Mouse (Mus musculus) left cerebral cortex, adult 18-20 months (tissue): ENCODE measurements around the gene AI837181. TPM values are rescaled to one million over a fixed set of nuclear protein-coding genes. Genes with fewer than 3 reads are reported as not detected.
A peak's percentile ranks its signal among the peaks of the same experiment; 100 is the strongest.

Experiments
- DNase-seq, 2 experiments: peaks; one replicate each; pipeline ENCODE4 v3.0.0; 2021 to 2022; ENCODE audit warnings: low spot score in 2 of 2, mixed read lengths in 1 of 2
- total RNA-seq, 2 experiments: library from RNA; stranded (reverse); gene quantifications; 2 replicates each; pipeline ENCODE4 v1.2.3; 2021

Gene AI837181
- total RNA-seq, 2 experiments from 2014 or later, result 73.6 to 75.6 TPM

DNA sequence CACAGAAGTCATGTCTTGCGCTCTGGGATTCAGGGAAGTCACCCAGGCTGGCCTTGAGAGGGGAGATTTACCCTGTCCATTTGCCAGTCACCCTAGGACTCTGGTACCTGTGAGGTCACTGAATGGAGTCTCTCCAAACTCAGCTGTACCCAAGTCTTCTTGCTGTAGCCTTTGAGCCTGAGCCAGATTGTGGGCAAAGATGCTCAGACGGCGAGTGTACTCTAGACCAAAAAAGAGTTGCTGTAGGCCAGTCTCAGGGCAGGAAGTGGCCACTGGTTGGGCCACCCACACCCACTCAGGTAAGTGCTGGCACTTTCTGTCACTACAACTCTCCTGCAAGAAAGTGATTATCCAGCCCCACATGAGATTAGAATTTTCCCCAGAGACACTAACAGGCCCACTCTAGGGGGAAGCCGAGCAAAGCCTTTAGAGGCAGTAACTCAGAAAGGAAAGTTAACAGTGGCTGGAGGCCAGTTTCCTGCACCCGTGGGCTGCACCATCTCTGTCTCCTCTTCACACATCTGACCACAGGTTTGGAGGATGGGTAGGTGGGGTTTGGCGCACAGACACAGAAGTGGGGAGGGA, 42.1 kb downstream of the AI837181 start:
- DNase-seq, result no peak

DNA sequence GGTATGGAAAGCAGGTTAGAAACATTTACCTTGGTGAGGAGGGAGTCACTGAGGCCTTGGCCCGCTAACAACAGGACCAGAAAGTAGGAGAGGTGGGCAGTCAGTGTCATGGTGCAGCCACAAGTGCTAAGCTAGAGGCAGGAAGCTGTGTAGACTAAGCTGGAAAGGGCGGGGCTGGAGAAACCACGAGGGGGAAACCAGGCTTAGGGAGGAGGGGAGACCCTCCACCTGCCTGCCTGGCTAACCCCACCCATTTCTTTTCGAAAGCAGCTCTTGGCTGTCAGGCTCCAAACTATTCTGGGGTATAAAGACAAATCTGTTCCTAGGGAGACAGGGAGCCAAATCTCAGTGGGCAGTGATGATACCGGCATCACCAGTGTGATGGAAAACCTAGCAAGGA, 43.4 kb downstream of the AI837181 start, which contains the start of gene Ctsw:
Ctsw (minus strand) TSS at position 134 of the 400 bp plus-strand sequence.
- no peak for DNase-seq

DNA sequence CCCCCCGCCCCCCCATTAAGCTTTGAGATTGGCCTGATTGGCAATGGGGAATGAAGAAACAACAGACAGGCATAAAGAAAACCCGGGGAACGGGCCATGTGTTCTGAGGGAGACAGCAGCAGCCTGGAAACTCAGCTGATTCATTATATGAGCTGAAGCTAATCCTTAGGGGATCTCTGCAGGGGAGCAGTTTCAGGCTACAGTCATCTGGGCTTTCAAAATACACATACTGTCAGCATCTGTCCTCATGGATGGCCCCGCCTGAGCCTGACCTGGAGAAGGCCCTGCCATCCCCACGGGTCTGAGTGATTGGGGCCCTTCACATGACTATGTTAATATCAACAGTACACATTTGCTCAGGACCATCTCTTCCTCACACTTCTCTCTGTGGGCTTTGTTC, 46.9 kb downstream of the AI837181 start:
- no peak for DNase-seq

DNA sequence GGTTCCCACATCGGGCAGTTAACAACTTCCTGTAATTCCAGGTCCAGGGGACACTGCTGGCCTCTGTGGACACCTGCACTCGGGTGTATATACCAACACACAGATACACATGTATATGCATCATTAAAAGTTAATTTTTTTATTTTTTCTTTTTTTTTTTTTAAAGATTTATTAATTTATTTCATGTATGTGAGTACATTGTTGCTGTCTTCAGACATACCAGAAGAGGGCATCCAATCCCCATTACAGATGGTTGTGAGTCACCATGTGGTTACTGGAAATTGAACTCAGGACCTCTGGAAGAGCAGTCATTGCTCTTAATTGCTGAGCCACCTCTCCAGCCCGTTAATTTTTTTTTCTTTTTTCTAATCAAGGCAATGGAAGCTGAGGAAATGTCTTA, 47.9 kb downstream of the AI837181 start:
- no peak for DNase-seq

DNA sequence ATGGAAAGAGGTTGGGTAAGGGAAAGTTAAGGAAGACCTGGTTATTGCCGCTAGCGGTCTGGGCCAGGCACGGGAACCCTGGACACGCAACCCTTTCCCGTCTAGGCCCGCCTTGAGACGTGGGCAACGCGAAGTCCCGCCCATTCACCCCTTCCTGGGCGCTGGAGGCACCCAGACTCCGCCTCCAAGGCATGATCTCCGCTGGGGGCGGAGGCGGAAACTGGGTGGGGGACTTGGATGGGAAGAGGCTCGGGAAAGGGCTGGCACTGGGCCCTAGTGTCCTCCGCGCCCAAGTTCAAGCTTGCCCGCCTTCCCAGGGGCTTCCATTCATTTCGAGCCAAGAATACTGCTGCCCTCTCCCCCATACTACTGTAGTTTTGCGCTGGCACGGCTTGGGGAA, 48.8 kb downstream of the AI837181 start, which contains the start of gene Efemp2:
Efemp2 (plus strand) TSS at position 235 of the 400 bp plus-strand sequence.
- peak; percentile 39 to 63 for DNase-seq

DNA sequence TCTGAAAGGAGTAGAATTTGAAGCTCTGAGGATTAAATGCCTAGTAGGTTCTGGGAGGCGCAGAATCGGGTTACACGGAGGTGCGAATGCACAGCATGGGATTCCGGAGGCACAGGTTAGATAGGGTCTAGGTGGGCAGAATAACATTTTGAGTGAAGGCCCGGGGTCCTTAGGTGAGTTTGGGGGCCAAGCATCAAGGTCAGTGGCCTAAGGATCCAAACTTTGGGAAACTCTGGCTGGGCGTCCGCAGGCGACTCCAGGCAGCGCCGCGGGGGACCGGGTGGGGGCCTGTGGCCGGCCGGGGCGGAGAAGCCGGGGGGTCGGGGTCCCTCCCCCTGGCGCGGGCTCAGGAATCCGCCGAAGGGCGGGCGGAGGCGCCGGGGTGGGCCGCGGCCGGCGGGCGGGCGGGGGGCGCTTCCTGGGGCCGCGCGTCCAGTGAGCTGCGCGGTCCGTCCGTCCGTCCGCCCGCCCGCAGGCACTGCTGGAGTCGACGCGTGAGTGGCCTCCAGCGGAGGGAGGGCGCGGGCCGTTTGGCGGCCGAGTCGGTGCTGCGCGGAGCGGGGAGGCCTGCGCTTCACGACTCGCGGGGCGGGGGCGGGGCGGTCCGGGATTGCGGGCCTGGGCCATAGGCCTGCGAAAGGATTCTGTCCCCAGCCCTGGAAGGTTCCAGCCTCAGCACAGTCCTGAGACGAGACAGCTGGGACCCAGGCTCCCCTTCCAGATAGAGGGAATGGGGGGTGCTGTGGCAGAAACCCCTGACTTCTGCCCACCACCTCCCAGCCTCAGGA, 49.5 kb downstream of the AI837181 start:
- no peak for DNase-seq

DNA sequence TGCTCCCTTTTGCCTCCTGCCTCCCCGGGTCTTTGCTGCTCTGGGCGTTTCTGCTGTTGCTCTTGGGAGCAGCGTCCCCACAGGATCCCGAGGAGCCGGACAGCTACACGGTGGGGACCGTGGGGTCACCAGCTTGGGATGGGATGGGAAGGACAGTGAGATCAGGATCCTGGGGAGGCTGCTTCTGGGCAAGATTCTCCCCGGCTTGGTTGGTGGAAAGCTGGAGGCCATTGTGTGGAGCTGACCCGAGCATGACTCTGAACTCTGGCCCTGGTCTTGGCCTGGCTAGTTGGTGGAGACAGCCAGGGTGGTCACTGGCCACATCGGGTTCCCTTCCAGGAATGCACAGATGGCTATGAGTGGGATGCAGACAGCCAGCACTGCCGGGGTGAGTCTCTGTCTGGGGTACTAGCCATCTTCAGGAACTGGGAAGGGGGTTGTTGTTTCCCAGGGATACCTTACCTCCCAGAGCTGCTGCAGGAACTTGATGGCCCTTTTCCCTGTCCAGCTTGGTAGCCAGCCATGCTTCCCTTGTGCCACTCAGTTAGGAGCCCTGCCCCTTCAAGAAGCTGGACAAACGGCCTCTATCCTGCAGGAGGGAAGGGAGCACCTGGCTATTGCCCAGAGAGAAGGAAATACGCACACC, 50.2 kb downstream of the AI837181 start:
- DNase-seq, result no peak

Other genes starting within 250 kb of the AI837181 start
- gene Pacs1, start 152.0 kb upstream of the AI837181 start, total RNA-seq, result 10 to 100 TPM; 57.3 to 61.0 TPM
- 100 to 1,000 TPM; 209 to 213 TPM for gene Sf3b2, start 129.7 kb upstream of the AI837181 start, total RNA-seq
- 10 to 100 TPM; 70.5 to 73.8 TPM for gene Gal3st3, start 126.8 kb upstream of the AI837181 start, total RNA-seq
- not detected for gene Catsper1, start 89.4 kb upstream of the AI837181 start, total RNA-seq
- gene Cst6, start 75.6 kb upstream of the AI837181 start, total RNA-seq, result 10 to 100 TPM; 25.4 to 26.9 TPM
- gene Eif1ad, start 58.4 kb upstream of the AI837181 start, total RNA-seq, result 10 to 100 TPM; 22.6 to 26.3 TPM
- 10 to 100 TPM; 83.5 to 84.2 TPM for gene Banf1, start 58.0 kb upstream of the AI837181 start, total RNA-seq
- 10 to 100 TPM; 78.4 to 88.6 TPM for gene Sart1, start 36.4 kb upstream of the AI837181 start, total RNA-seq
- gene Tsga10ip, start 22.6 kb upstream of the AI837181 start, total RNA-seq, result not detected
- 100 to 1,000 TPM; 263 to 283 TPM for gene Drap1, start 165 bp upstream of the AI837181 start, total RNA-seq
- gene Fosl1, start 22.4 kb downstream of the AI837181 start, total RNA-seq, result not detected
- gene Ccdc85b, start 32.8 kb downstream of the AI837181 start, total RNA-seq, result 10 to 100 TPM; 28.3 to 31.5 TPM
- gene Fibp, start 35.5 kb downstream of the AI837181 start, total RNA-seq, result 10 to 100 TPM; 91.2 to 98.9 TPM
- under 1 TPM; 0.33 to 0.61 TPM for gene Ctsw, start 43.4 kb downstream of the AI837181 start, total RNA-seq
- 10 to 100 TPM; 12.9 to 15.9 TPM for gene Efemp2, start 48.8 kb downstream of the AI837181 start, total RNA-seq
- gene Mus81, start 63.3 kb downstream of the AI837181 start, total RNA-seq, result 10 to 100 TPM; 28.0 to 33.9 TPM
- 1,000 to 10,000 TPM; 1,316 to 1,327 TPM for gene Cfl1, start 65.3 kb downstream of the AI837181 start, total RNA-seq
- 1 to 10 TPM; 5.3 to 6.7 TPM for gene 1700020D05Rik, start 78.6 kb downstream of the AI837181 start, total RNA-seq
- gene Snx32, start 85.4 kb downstream of the AI837181 start, total RNA-seq, result 10 to 100 TPM; 88.3 TPM
- not detected for gene Ovol1, start 135.5 kb downstream of the AI837181 start, total RNA-seq
- gene Ap5b1, start 142.9 kb downstream of the AI837181 start, total RNA-seq, result 1 to 10 TPM; 5.7 to 6.1 TPM
- gene Rnaseh2c, start 176.7 kb downstream of the AI837181 start, total RNA-seq, result 10 to 100 TPM; 83.1 to 83.4 TPM
- gene Kat5, start 185.1 kb downstream of the AI837181 start, total RNA-seq, result 10 to 100 TPM; 92.6 to 96.3 TPM
- 10 to 100 TPM; 18.8 to 22.0 TPM for gene Rela, start 212.3 kb downstream of the AI837181 start, total RNA-seq
- 10 to 100 TPM; 11.5 to 13.3 TPM for gene Sipa1, start 238.6 kb downstream of the AI837181 start, total RNA-seq